Mouse (Mus musculus) left cerebral cortex, adult 2 months (tissue): Measurements from ENCODE around the gene Cpa1. TPM values are rescaled to one million over a fixed set of nuclear protein-coding genes. Genes with fewer than 3 reads are reported as not detected.

Experiments
- DNase-seq, 2 experiments: peaks; one replicate each; pipeline ENCODE4 v3.0.0; 2021 to 2022; ENCODE audit warnings: low spot score in 2 of 2, mixed read lengths in 1 of 2; ENCODE audit errors: extremely low spot score in 1 of 2
- H3K27ac ChIP-seq: fragments of 200-600 bp; 2 replicates; pipeline ENCODE4 v1.8.1; 2022
- H3K4me3 ChIP-seq: fragments of 200-600 bp; 2 replicates; pipeline ENCODE4 v1.8.1; 2022
- CTCF ChIP-seq: fragments of 200-600 bp; IDR thresholded peaks from 2 replicates; pipeline ENCODE4 v1.8.1; 2022; ENCODE audit warnings: antibody characterized with exemption, mild to moderate bottlenecking, moderate library complexity
- intact Hi-C: fragments of 180-260 bp; cut with DNase I; formaldehyde crosslinking; loops from one replicate; pipeline ENCODE4 v1.15.1; 2025
- total RNA-seq, 2 experiments: library from RNA; stranded (reverse); gene quantifications; 2 replicates each; pipeline ENCODE4 v1.2.3; 2021

Gene Cpa1
- total RNA-seq, 2 experiments from 2014 or later: not detected

- Histone ChIP-seq H3K27ac (no peak overlapping the region), H3K4me3 (no peak overlapping the region)
- no peak for TF ChIP-seq CTCF
- no peak for DNase-seq
- intact Hi-C loops: no loop called here
Measured at GRCm38 (mm10) chr6:30611212-30611611, 27.8 kb upstream of the Cpa1 start.

GRCm38 (mm10) chr6:30614251-30614650 lies 24.8 kb upstream of the Cpa1 start:
- Histone ChIP-seq H3K27ac (no peak overlapping the region), H3K4me3 (no peak overlapping the region)
- TF ChIP-seq CTCF: no peak
- no peak for DNase-seq
- intact Hi-C loops: no loop called here

- H3K27ac ChIP-seq: no peak overlapping the region
Measured at GRCm38 (mm10) chr6:30615741-30616140, 23.3 kb upstream of the Cpa1 start.

GRCm38 (mm10) chr6:30616491-30616941 lies 22.5 kb upstream of the Cpa1 start:
- no peak overlapping the region for H3K27ac ChIP-seq
- no peak for DNase-seq

More at GRCm38 (mm10) chr6:30615741-30616140, 23.3 kb upstream of the Cpa1 start:
- DNase-seq: no peak
- no peak for TF ChIP-seq CTCF
- H3K4me3 ChIP-seq: no peak overlapping the region
- intact Hi-C loops: no loop called here

GRCm38 (mm10) chr6:30617020-30617958 lies 21.7 kb upstream of the Cpa1 start:
- Histone ChIP-seq H3K4me3 (no peak overlapping the region; the same call in 1 of the 2 replicates), H3K27ac (no peak overlapping the region)
- DNase-seq: no peak
- intact Hi-C loops: no loop called here
- no peak for TF ChIP-seq CTCF

More at GRCm38 (mm10) chr6:30616491-30616941, 22.5 kb upstream of the Cpa1 start:
- no peak overlapping the region for H3K4me3 ChIP-seq
- no peak for TF ChIP-seq CTCF
- intact Hi-C loops: no loop called here

- TF ChIP-seq CTCF: peak; percentile 33
- intact Hi-C loops: no loop called here
- peak overlapping the region; percentile 63 for H3K27ac ChIP-seq
Measured at GRCm38 (mm10) chr6:30617959-30618590, 20.9 kb upstream of the Cpa1 start.

GRCm38 (mm10) chr6:30618735-30619134 lies 20.3 kb upstream of the Cpa1 start:
- intact Hi-C loops: no loop called here
- H3K4me3 ChIP-seq: no peak overlapping the region
- no peak overlapping the region; the same call in 1 of the 2 replicates for H3K27ac ChIP-seq
- DNase-seq: no peak
- TF ChIP-seq CTCF: no peak

More at GRCm38 (mm10) chr6:30617959-30618590, 20.9 kb upstream of the Cpa1 start:
- peak overlapping the region; percentile 19; the same call in 1 of the 2 replicates for H3K4me3 ChIP-seq
- peak; percentile 54 to 67 for DNase-seq

- Histone ChIP-seq H3K4me3 (no peak overlapping the region), H3K27ac (no peak overlapping the region)
- DNase-seq: no peak
- no peak for TF ChIP-seq CTCF
- intact Hi-C loops: no loop called here
Measured at GRCm38 (mm10) chr6:30619606-30620005, 19.4 kb upstream of the Cpa1 start.

- H3K27ac ChIP-seq: no peak overlapping the region
- no peak overlapping the region for H3K4me3 ChIP-seq
- no peak for TF ChIP-seq CTCF
- DNase-seq: no peak
- intact Hi-C loops: no loop called here
Measured at GRCm38 (mm10) chr6:30620591-30620990, 18.4 kb upstream of the Cpa1 start.

- no peak for DNase-seq
- intact Hi-C loops: no loop called here
Measured at GRCm38 (mm10) chr6:30620994-30621393, 18.0 kb upstream of the Cpa1 start.

GRCm38 (mm10) chr6:30621986-30622389 lies 17.0 kb upstream of the Cpa1 start:
- intact Hi-C loops: no loop called here
- H3K4me3 ChIP-seq: no peak overlapping the region
- TF ChIP-seq CTCF: no peak

More at GRCm38 (mm10) chr6:30620994-30621393, 18.0 kb upstream of the Cpa1 start:
- Histone ChIP-seq H3K27ac (no peak overlapping the region), H3K4me3 (no peak overlapping the region)
- no peak for TF ChIP-seq CTCF

GRCm38 (mm10) chr6:30624763-30625162 lies 14.3 kb upstream of the Cpa1 start:
- no peak for DNase-seq
- H3K4me3 ChIP-seq: no peak overlapping the region
- intact Hi-C loops: no loop called here
- no peak overlapping the region for H3K27ac ChIP-seq
- no peak for TF ChIP-seq CTCF

More at GRCm38 (mm10) chr6:30621986-30622389, 17.0 kb upstream of the Cpa1 start:
- no peak overlapping the region for H3K27ac ChIP-seq
- DNase-seq: no peak
